Mouse (Mus musculus) left cerebral cortex, postnatal 14 days (tissue): ENCODE results near the gene Ttc33. TPM values are rescaled to one million over a fixed set of nuclear protein-coding genes. Genes with fewer than 3 reads are reported as not detected.

Experiments
- total RNA-seq, 2 experiments: library from RNA; stranded (reverse); gene quantifications; 2 replicates each; pipeline ENCODE4 v1.2.3; 2021

Ttc33 gene
- total RNA-seq, 2 experiments from 2014 or later, result 48.6 to 60.0 TPM

Other genes starting within 250 kb of the Ttc33 start
- under 1 TPM; 0.59 to 0.72 TPM for gene C7, start 121.8 kb upstream of the Ttc33 start, total RNA-seq
- 1 to 10 TPM in 1 of 2 experiments, under 1 TPM in 1; 0.89 to 2.0 TPM for gene Card6, start 77.0 kb upstream of the Ttc33 start, total RNA-seq
- gene Rpl37, start 68.9 kb upstream of the Ttc33 start, total RNA-seq, result 100 to 1,000 TPM; 217 TPM
- 10 to 100 TPM; 15.8 to 17.5 TPM for gene Prkaa1, start 41.7 kb upstream of the Ttc33 start, total RNA-seq
- 1 to 10 TPM; 2.4 TPM for gene Ptger4, start 58.7 kb downstream of the Ttc33 start, total RNA-seq